Mouse (Mus musculus): ENCODE results near the gene Myh9. TPM values are rescaled to one million over a fixed set of nuclear protein-coding genes. Genes with fewer than 3 reads are reported as not detected.
"Not testable (repeated sequence)": the region's sequence is repeated elsewhere in the genome, so short reads cannot be mapped to it uniquely, and the experiment has no call there.

Myh9 gene
- polyA plus RNA-seq, 1 experiment from 2014 or later, result 24.6 TPM

DNA sequence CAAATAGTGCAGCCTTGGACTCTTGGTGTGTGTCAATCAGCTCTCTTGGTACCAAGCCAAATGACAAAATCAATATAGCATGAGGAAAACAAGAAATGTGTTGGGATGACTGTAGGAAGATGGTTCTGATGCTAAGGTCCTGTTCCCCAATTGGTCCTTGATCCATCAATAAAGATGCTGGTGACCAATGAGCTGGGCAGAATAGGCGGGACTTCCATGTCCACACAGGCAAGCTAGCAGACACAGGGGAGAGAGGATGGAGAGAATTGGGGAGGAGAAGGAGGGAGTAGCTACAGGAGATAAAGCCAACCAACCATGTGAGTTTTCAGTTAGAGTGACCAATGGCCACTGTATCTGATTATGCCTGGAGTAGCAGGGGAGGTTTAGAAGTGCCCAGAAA lies 95.6 kb downstream of the Myh9 start:
- Histone ChIP-seq H3K4me3 (replicated peaks) (no peak overlapping the region), H3K9ac (no peak overlapping the region), H3K4me1 (0 out of 2 replicates have a peak, but pooled peaks cover 4% of the 10 kb centered on the region), H3K27ac (no peak overlapping the region), H3K9me3 (no peaks in the 10 kb centered on the region), H3K4me2 (no peak overlapping the region), H3K27me3 (no peaks in the 10 kb centered on the region), H3K36me3 (replicated peaks) (no peaks in the 10 kb centered on the region)
- no peak for ATAC-seq (ENCODE audit: low FRiP score)
- 77% methylated on average over 1 of the region's 1 CpGs for WGBS

DNA sequence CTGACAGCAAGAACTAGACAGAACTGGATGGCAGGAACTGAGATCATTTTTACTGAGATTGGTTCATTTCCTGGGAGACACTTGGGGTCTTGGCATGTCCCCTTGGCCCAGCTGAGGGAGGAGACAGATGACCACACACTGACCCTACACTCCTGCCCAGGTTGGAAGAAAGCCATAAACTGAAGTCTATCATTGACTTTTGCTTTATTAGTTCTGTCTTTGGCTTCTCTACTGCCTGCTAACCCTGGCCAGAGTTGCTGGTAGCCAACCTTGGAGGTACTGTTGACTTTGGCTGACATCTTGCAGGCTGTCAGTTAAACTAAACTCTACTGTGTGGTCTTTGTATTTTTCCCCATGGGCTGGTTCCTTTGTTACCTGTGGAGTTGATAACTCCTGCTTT lies 96.9 kb downstream of the Myh9 start:
- Histone ChIP-seq H3K27me3 (no peaks in the 10 kb centered on the region), H3K27ac (no peak overlapping the region), H3K36me3 (replicated peaks) (no peaks in the 10 kb centered on the region), H3K9ac (no peak overlapping the region), H3K9me3 (no peaks in the 10 kb centered on the region), H3K4me3 (replicated peaks) (no peak overlapping the region), H3K4me1 (0 out of 2 replicates have a peak, but pooled peaks cover 4% of the 10 kb centered on the region), H3K4me2 (no peak overlapping the region)
- ATAC-seq (ENCODE audit: low FRiP score), result no peak

DNA sequence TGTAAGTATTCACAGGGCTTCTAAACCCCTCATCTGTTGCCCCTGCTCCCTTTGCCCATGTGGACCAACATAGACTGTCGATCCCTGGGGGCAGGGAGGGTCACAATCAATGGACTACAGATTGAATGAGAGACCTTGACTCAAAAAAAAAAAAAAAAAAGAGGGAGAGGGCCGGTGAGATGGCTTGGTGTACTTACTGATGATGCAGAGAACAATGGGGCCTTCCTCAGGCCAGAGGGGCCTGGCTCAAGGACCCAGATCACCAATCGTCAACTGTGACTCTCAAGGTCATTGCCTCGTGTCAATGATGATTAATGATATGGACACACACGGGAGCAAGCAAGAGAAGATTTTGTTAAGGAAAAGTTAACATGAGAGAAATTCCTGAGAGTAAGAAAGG lies 97.3 kb downstream of the Myh9 start:
- no peak overlapping the region for H3K4me2 ChIP-seq
- no peak overlapping the region for H3K9ac ChIP-seq
- H3K4me3 ChIP-seq (replicated peaks), result no peak overlapping the region
- ATAC-seq (ENCODE audit: low FRiP score), result no peak
- H3K9me3 ChIP-seq, result no peaks in the 10 kb centered on the region
- 45% methylated on average over 5 of the region's 5 CpGs for WGBS
- H3K27me3 ChIP-seq, result no peaks in the 10 kb centered on the region
- H3K4me1 ChIP-seq, result 0 out of 2 replicates have a peak, but pooled peaks cover 4% of the 10 kb centered on the region
- no peaks in the 10 kb centered on the region for H3K36me3 ChIP-seq (replicated peaks)
- H3K27ac ChIP-seq, result no peak overlapping the region

DNA sequence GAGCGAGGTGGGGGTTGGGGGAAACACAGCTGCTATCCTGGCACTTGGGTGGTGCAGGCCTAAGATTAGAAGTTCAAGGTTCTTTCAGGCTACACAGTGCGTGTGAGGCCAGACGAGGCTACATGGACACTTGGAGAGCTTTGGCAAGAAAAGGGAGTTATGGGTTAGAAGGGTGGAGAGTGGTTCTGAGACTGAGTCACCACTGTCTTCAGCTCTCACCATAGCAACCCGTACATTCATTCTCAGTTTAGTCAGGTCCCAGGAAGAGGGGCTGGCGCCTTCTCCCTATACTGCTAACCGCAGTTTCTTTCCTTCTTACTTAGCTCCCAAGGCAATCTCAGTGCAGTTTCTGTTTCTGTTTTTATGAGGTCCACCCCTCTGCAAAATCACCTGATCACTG lies 100.4 kb downstream of the Myh9 start:
- H3K4me2 ChIP-seq; H3K27me3 ChIP-seq; H3K4me3 ChIP-seq (replicated peaks); H3K27ac ChIP-seq; H3K36me3 ChIP-seq (replicated peaks); H3K9me3 ChIP-seq; H3K9ac ChIP-seq; H3K4me1 ChIP-seq; ATAC-seq (ENCODE audit: low FRiP score): not testable (repeated sequence)
- WGBS, result 91% methylated on average over 6 of the region's 6 CpGs

DNA sequence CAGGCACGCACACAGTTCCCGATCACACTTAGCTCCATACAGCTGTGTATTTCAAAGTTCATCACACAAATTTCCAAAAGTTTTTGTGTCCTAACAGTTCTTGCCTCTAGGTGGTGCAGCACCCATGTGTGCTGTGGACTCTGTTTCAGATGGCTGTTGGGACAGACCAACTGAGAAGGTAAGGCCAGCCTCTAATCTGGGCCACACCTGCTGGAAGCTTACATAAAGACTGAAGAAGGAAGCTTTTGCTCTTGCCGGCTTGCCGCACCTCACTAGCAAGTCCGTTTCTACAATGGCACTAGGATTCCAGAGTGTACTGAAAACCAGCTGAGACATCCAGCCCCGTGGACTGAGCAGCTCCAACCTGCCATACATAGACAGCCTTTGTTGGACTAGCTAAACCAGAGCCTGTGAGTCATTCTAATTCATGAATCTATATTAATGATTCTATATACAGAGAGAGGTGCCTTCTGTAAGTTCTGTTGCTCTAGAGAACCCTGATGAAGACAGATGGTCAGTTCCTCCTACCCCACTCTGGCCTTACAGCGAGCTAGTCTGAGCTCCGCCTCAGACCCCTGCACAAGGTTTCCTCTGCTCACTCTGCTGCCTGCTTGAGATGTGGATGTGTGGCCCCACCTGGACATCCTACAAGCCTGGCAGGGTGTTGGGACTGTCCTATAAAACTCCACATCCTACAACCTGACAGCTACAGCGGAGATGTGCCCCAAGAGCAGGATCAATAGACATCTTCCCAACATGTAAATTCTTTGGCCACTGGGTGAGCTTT lies 101.3 kb downstream of the Myh9 start:
- ATAC-seq (ENCODE audit: low FRiP score), result no peak
- no peak overlapping the region for H3K9ac ChIP-seq
- 81% methylated on average over 9 of the region's 9 CpGs for WGBS
- no peaks in the 10 kb centered on the region for H3K9me3 ChIP-seq
- 0 out of 2 replicates have a peak, but pooled peaks cover 4% of the 10 kb centered on the region for H3K4me1 ChIP-seq
- no peak overlapping the region for H3K4me3 ChIP-seq (replicated peaks)
- H3K36me3 ChIP-seq (replicated peaks), result no peaks in the 10 kb centered on the region
- H3K4me2 ChIP-seq, result no peak overlapping the region
- no peaks in the 10 kb centered on the region for H3K27me3 ChIP-seq
- no peak overlapping the region for H3K27ac ChIP-seq

DNA sequence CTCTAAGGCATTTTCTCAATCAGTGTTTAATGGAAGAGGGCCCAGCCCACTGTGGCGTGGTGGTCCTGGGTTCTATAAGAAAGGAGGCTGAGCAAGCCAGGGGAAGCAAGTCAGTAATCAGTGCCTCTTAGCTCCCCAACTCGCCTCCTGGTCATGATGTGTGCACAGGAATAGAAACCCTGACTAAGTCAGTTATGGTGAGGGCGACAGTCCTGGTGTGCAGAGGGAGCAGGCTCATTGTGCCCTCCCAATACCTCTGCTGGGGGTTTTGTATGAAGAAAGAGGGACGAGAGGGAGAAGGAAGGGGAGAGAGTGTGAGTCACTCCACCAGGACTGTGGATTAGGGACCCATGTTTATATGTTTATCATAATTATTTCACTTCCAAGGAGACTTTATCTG lies 108.1 kb downstream of the Myh9 start:
- H3K4me1 ChIP-seq; H3K27ac ChIP-seq; ATAC-seq (ENCODE audit: low FRiP score); H3K4me2 ChIP-seq; H3K27me3 ChIP-seq; H3K9me3 ChIP-seq; H3K36me3 ChIP-seq (replicated peaks); H3K4me3 ChIP-seq (replicated peaks); H3K9ac ChIP-seq: not testable (repeated sequence)
- WGBS, result 63% methylated on average over 4 of the region's 4 CpGs

DNA sequence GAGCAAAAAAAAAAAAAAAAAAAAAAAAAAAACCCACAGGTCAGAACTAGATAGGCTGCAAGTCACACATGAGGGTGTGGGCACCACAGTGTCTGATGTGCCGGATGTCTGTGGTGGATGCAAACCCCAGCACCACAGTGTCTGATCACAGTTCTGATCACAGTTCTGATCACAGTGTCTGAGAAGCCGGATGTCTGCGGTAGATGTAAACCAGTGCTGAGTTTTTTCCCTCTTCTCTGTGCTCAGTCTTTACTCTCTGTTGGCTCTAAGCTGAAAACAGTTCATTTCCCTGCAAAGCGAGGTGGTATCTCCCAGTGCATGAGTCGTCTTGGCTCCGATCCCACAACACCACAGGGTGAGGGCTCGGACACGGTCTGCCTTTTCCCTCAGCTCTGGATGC lies 108.6 kb downstream of the Myh9 start:
- ATAC-seq (ENCODE audit: low FRiP score); H3K4me3 ChIP-seq (replicated peaks); H3K36me3 ChIP-seq (replicated peaks); H3K4me1 ChIP-seq; H3K27ac ChIP-seq; H3K9me3 ChIP-seq; H3K4me2 ChIP-seq; H3K9ac ChIP-seq; H3K27me3 ChIP-seq: not testable (repeated sequence)
- WGBS, result 86% methylated on average over 8 of the region's 8 CpGs

DNA sequence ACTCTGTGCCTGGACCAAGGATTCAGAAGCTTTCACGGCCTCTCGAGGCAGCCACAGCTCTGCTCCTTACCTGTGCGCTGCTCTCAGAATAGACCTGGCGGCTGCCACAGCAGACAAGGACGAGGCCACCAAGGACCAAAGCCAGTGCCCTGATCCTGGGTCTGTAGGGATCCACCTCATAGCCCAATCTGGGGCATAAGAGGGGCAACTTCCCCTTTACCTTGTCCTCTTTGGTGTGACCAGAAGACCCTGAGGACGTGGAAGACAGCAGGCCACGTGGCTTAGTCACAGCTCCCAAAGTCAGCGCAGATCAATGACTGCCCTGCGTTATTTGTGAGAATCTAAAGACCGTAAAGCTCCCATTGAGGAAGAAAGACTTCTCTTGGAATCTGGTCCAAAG lies 109.1 kb downstream of the Myh9 start:
- H3K27ac ChIP-seq; H3K4me2 ChIP-seq; H3K36me3 ChIP-seq (replicated peaks); ATAC-seq (ENCODE audit: low FRiP score); H3K27me3 ChIP-seq; H3K4me1 ChIP-seq; H3K4me3 ChIP-seq (replicated peaks); H3K9me3 ChIP-seq; H3K9ac ChIP-seq: not testable (repeated sequence)
- 72% methylated on average over 10 of the region's 10 CpGs for WGBS

DNA sequence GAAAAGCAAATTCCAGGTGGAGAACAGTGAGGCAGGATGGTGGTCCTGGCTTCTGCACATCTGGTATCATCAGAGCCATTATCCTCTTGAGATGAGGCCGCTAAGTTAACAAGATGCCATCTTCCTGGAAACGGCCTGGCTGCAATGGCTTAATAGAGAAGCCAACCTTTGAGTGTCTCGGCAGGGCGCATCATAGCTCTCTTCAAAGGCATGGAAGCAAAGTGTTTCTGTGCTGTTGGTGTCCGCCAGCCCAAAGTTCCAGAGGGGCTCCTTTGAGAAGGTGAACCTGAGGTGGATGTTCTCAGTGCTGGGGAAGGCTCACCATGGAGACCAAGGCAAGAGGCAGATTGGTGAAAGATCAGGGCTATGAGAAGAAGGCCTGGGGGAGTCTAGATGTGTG lies 110.4 kb downstream of the Myh9 start:
- H3K27me3 ChIP-seq, result no peaks in the 10 kb centered on the region
- H3K9me3 ChIP-seq, result no peaks in the 10 kb centered on the region
- H3K4me2 ChIP-seq, result no peak overlapping the region
- H3K36me3 ChIP-seq (replicated peaks), result no peaks in the 10 kb centered on the region
- no peak overlapping the region for H3K9ac ChIP-seq
- no peak overlapping the region for H3K4me3 ChIP-seq (replicated peaks)
- no peaks in the 10 kb centered on the region for H3K4me1 ChIP-seq
- no peak overlapping the region for H3K27ac ChIP-seq
- no peak for ATAC-seq (ENCODE audit: low FRiP score)
- WGBS, result 92% methylated on average over 5 of the region's 5 CpGs

DNA sequence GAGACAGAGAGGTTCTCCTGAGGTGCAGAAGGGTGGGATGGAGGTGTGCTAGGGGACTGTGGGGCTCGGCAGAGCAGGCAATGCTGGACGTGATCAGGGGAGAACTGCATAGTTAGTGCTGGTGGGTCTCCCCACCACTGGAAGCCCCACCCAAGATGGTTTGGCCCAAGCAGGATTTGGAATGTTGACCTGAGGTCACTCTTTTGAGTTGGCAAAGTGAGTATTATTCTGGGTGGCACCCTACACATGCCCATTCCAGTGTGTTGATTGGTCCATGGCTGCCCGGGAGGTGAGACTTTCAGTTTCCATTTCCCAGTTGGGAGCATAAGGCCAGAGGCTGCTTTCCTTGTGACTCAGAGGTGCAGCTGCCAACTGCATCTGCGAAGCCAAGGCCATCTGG lies 113.2 kb downstream of the Myh9 start, which contains the start of gene Apol9b:
Gene Apol9b, plus strand, starts transcription at position 301 of the 400 bp plus-strand sequence.
- H3K4me1 ChIP-seq; H3K9ac ChIP-seq; H3K4me2 ChIP-seq; H3K27me3 ChIP-seq; H3K9me3 ChIP-seq; H3K36me3 ChIP-seq (replicated peaks); H3K27ac ChIP-seq; H3K4me3 ChIP-seq (replicated peaks); ATAC-seq (ENCODE audit: low FRiP score): not testable (repeated sequence)
- WGBS, result no CpG with 5 or more reads among the region's 4 CpGs

DNA sequence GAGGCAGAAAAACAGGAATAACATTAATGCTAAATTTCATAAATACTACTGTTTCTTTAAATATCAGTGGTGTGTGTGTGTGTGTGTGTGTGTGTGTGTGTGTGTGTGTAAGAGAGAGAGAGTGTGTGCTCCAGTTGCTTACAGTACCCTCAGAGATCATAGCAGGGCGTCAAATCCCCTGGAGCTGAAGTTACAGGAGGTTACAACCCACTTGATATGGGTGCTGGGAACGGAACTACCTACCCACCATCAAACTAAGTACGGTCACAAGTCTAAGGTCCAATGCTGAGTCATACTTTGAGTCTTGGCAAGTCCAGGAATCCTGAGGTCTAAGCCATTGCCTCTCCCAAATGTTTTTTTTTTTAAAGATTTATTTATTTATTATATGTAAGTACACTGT lies 114.2 kb downstream of the Myh9 start:
- not testable (repeated sequence) for H3K9me3 ChIP-seq; H3K4me1 ChIP-seq; H3K27ac ChIP-seq; H3K36me3 ChIP-seq (replicated peaks); ATAC-seq (ENCODE audit: low FRiP score); H3K4me2 ChIP-seq; H3K27me3 ChIP-seq; H3K4me3 ChIP-seq (replicated peaks); H3K9ac ChIP-seq
- WGBS, result 91% methylated on average over 3 of the region's 3 CpGs

DNA sequence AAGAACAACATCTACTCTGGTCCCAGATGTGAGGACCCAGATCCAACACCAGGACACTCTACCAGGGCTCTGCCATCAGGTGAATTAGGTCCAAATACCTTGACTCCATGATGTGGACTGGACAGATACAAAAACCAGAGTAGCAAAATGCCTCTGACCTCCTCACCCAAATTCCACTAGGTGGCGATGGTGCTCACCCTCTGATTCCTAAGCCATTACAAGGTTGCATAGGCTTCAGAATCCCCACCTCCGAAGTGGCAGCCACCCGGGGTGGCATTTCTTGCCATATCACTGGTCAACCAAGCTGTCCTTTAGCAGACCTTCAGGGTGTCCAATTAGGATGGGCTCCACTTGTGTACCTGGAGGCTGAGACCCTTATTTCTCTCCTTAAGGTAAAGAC lies 114.8 kb downstream of the Myh9 start:
- H3K4me2 ChIP-seq; H3K4me3 ChIP-seq (replicated peaks); H3K36me3 ChIP-seq (replicated peaks); H3K27ac ChIP-seq; ATAC-seq (ENCODE audit: low FRiP score); H3K9ac ChIP-seq; H3K27me3 ChIP-seq; H3K9me3 ChIP-seq; H3K4me1 ChIP-seq: not testable (repeated sequence)
- 10% methylated on average over 3 of the region's 3 CpGs for WGBS

DNA sequence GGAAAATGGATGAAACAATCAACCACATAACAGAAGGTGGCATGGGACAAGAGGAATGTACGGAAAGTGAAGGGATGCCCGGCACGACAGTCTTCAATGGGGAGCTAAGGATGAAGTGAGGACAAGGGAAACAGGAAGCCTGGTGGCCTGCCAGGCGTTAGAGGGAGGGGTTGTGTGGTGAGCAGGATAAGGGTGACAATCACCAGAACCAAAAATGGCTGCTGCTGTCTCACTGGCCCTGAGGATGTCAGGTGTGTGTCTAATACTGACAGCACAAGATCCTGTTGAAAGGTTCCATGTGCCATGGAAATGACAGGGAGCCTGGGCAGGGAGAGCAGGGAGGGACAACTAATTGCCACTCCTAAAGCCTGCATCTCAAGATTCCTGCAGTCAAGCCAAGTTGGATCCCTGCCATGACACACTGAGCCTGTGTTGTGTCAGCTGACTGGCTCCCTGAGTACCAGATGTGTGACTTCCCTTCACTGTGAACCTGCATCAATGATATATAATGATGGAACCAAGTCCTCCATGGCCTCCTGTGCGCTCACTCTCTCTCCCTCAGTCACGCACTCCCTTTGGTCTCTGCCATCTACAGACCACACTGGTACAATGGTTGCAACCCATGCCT lies 116.5 kb downstream of the Myh9 start:
- not testable (repeated sequence) for H3K27ac ChIP-seq; H3K4me2 ChIP-seq; H3K4me1 ChIP-seq; ATAC-seq (ENCODE audit: low FRiP score); H3K27me3 ChIP-seq; H3K36me3 ChIP-seq (replicated peaks); H3K4me3 ChIP-seq (replicated peaks); H3K9me3 ChIP-seq; H3K9ac ChIP-seq
- 80% methylated on average over 6 of the region's 6 CpGs for WGBS

Data from forebrain, embryonic 12.5 days (tissue).